Mouse (Mus musculus) kidney, postnatal 10 days (tissue): ENCODE measurements at regions not wholly inside any gene's neighbourhood (a gene's known extent, or its start where the extent isn't known, plus 50 kb on each side); places are given as distances from the start of the nearest gene placed in this dataset.

Source experiments
- DNase-seq: peaks from one replicate; pipeline ENCODE4 v3.0.0; 2021; ENCODE audit warnings: mixed read lengths

- DNase-seq, result no peak
Measured at GRCm38 (mm10) chr10:44819361-44819760, 247.6 kb upstream of the Prep start.

GRCm38 (mm10) chr10:44818615-44819014 lies 248.4 kb upstream of the Prep start:
- no peak for DNase-seq

- no peak for DNase-seq
Measured at GRCm38 (mm10) chr10:44796205-44796604, 267.9 kb upstream of the Prdm1 start.

GRCm38 (mm10) chr10:44785386-44785785 lies 257.1 kb upstream of the Prdm1 start:
- DNase-seq, result no peak

- DNase-seq, result no peak
Measured at GRCm38 (mm10) chr10:44780381-44780958, 252.2 kb upstream of the Prdm1 start.

- DNase-seq, result peak; percentile 14
Measured at GRCm38 (mm10) chr10:44779568-44780207, 251.4 kb upstream of the Prdm1 start.

GRCm38 (mm10) chr10:44777214-44777613 lies 248.9 kb upstream of the Prdm1 start:
- DNase-seq, result no peak

- DNase-seq, result no peak
Measured at GRCm38 (mm10) chr10:44776175-44776574, 247.9 kb upstream of the Prdm1 start.

- DNase-seq, result no peak
Measured at GRCm38 (mm10) chr10:44765527-44765926, 237.2 kb upstream of the Prdm1 start.

- DNase-seq, result peak; percentile 9
Measured at GRCm38 (mm10) chr10:44763102-44763501, 234.8 kb upstream of the Prdm1 start.

GRCm38 (mm10) chr10:44762068-44762467 lies 233.8 kb upstream of the Prdm1 start:
- no peak for DNase-seq

GRCm38 (mm10) chr10:44761324-44761723 lies 233.0 kb upstream of the Prdm1 start:
- peak; percentile 10 for DNase-seq

- DNase-seq, result peak; percentile 33
Measured at GRCm38 (mm10) chr10:44755355-44755957, 227.2 kb upstream of the Prdm1 start.

GRCm38 (mm10) chr10:44754930-44755329 lies 226.6 kb upstream of the Prdm1 start:
- no peak for DNase-seq

GRCm38 (mm10) chr10:44752719-44753390 lies 224.6 kb upstream of the Prdm1 start:
- DNase-seq, result no peak

GRCm38 (mm10) chr10:44751061-44751460 lies 222.8 kb upstream of the Prdm1 start:
- DNase-seq, result peak; percentile 25

- DNase-seq, result peak; percentile 20
Measured at GRCm38 (mm10) chr10:44749206-44749605, 220.9 kb upstream of the Prdm1 start.

- DNase-seq, result no peak
Measured at GRCm38 (mm10) chr10:44747419-44747818, 219.1 kb upstream of the Prdm1 start.

- DNase-seq, result peak; percentile 52
Measured at GRCm38 (mm10) chr10:44744221-44744620, 215.9 kb upstream of the Prdm1 start.

- DNase-seq, result no peak
Measured at GRCm38 (mm10) chr10:44733641-44734040, 205.3 kb upstream of the Prdm1 start.

- DNase-seq, result no peak
Measured at GRCm38 (mm10) chr10:44730721-44731120, 202.4 kb upstream of the Prdm1 start.

GRCm38 (mm10) chr10:44728963-44729362 lies 200.7 kb upstream of the Prdm1 start:
- no peak for DNase-seq

GRCm38 (mm10) chr10:44724575-44724974 lies 196.3 kb upstream of the Prdm1 start:
- DNase-seq, result no peak

GRCm38 (mm10) chr10:44723845-44724244 lies 195.5 kb upstream of the Prdm1 start:
- DNase-seq, result no peak
